ENCODE assay signal across 9 mouse cellular contexts in genomic region chr6:83762344-83762743, GRCm38 (mm10). TPM values are rescaled to one million over a fixed set of nuclear protein-coding genes. Genes with fewer than 3 reads are reported as not detected.
DNase-seq lines count a peak whose midpoint lies in the region; ATAC-seq and TF ChIP-seq lines count a peak whose summit lies in the region.
"Had no signal": no experiment of that assay in that cellular context is flagged by ENCODE, and none has a peak within 500 bp of the region (broad histone marks: within the 10 kb centered on the region; RNA-seq: fewer than 3 reads in every experiment).

Ankrd53 (plus strand) TSS chr6:83762644.

- no peaks in the 10 kb centered on the region for H3K9me3 ChIP-seq in megakaryocyte, embryonic 14.5 days
- no peaks in the 10 kb centered on the region for H3K9me3 ChIP-seq in liver, embryonic 12.5 days (replicated peaks)
- no peaks in the 10 kb centered on the region for H3K9me3 ChIP-seq in stomach, postnatal 0 days (ENCODE audit: control insufficient read depth, low read length)

- peaks cover 18% of the 10 kb centered on the region for H3K36me3 ChIP-seq in megakaryocyte, embryonic 14.5 days (replicated peaks; ENCODE audit: low read length)
- H3K36me3 ChIP-seq in liver, embryonic 12.5 days, result no peaks in the 10 kb centered on the region
- H3K36me3 ChIP-seq in stomach, postnatal 0 days (ENCODE audit: control insufficient read depth, insufficient read depth, low read length), result no peaks in the 10 kb centered on the region

- ATAC-seq in megakaryocyte, adult 5-6 weeks (ENCODE audit: poor library complexity, severe bottlenecking), result no peak
- ATAC-seq in liver, embryonic 12.5 days, result no peak
- no peak for ATAC-seq in stomach, postnatal 0 days (ENCODE audit: low FRiP score, low TSS enrichment)

- intact Hi-C loops in gastrocnemius, adult 2 months (cut with DNase I), result no loop called here

- H3K9ac ChIP-seq in liver, embryonic 12.5 days, result no peak within 1 kb of the TSS
- H3K9ac ChIP-seq in stomach, postnatal 0 days (ENCODE audit: low read length), result peak within 1 kb of the TSS; percentile 3; the same call in 1 of the 2 replicates

- DNase-seq in gastrocnemius, adult 2 months, result no peak
- no peak for DNase-seq in gastrocnemius, postnatal 25 days
- no peak for DNase-seq in stomach, postnatal 0 days (ENCODE audit: low spot score)
- no peak for DNase-seq in right cerebral cortex, postnatal 4 days
- no peak for DNase-seq in right cerebral cortex, postnatal 36 days (ENCODE audit: low spot score in 2 of 2)

- TF ChIP-seq EP300 in stomach, postnatal 0 days (optimal IDR thresholded peaks at IDR 0.05), result no peak

- peak within 1 kb of the TSS; percentile 63 for H3K4me2 ChIP-seq in liver, embryonic 12.5 days
- H3K4me2 ChIP-seq in stomach, postnatal 0 days (replicated peaks; ENCODE audit: low read depth), result peak within 1 kb of the TSS; percentile 60

- peak within 1 kb of the TSS; percentile 5; the same call in 1 of the 2 replicates for H3K27ac ChIP-seq in gastrocnemius, adult 2 months
- H3K27ac ChIP-seq in liver, embryonic 12.5 days, result no peak within 1 kb of the TSS
- H3K27ac ChIP-seq in stomach, postnatal 0 days (replicated peaks), result no peak within 1 kb of the TSS

- TF ChIP-seq CTCF in gastrocnemius, adult 2 months (IDR thresholded peaks at IDR 0.05), result no peak
- no peak for TF ChIP-seq CTCF in stomach, postnatal 0 days (IDR thresholded peaks at IDR 0.05; ENCODE audit: low read depth)

- 32% methylated on average over 6 of the region's 6 CpGs for WGBS in liver, embryonic 12.5 days (ENCODE audit: insufficient replicate concordance)
- 31% methylated on average over 6 of the region's 6 CpGs for WGBS in stomach, postnatal 0 days

- peak within 1 kb of the TSS; percentile 64 for H3K4me3 ChIP-seq in gastrocnemius, adult 2 months
- peak within 1 kb of the TSS; percentile 51 for H3K4me3 ChIP-seq in megakaryocyte, embryonic 14.5 days (replicated peaks)
- peak within 1 kb of the TSS; percentile 30 for H3K4me3 ChIP-seq in liver, embryonic 12.5 days
- H3K4me3 ChIP-seq in stomach, postnatal 0 days (ENCODE audit: low read depth, low read length), result peak within 1 kb of the TSS; percentile 32
- H3K4me3 ChIP-seq: myocyte had no signal

- H3K4me1 ChIP-seq in megakaryocyte, embryonic 14.5 days, result peaks cover 16% of the 10 kb centered on the region
- peaks cover 15% of the 10 kb centered on the region for H3K4me1 ChIP-seq in liver, embryonic 12.5 days
- H3K4me1 ChIP-seq in stomach, postnatal 0 days (replicated peaks; ENCODE audit: control insufficient read depth, insufficient read depth), result peaks cover 3% of the 10 kb centered on the region; the same call in 1 of the 2 replicates

- H3K27me3 ChIP-seq in megakaryocyte, embryonic 14.5 days (replicated peaks), result peaks cover 67% of the 10 kb centered on the region
- peaks cover 77% of the 10 kb centered on the region for H3K27me3 ChIP-seq in liver, embryonic 12.5 days (replicated peaks)
- H3K27me3 ChIP-seq in stomach, postnatal 0 days (ENCODE audit: control insufficient read depth, insufficient read depth, low read length), result 0 out of 2 replicates have a peak, but pooled peaks cover 2% of the 10 kb centered on the region

RNA-seq across cellular contexts. Expression of gene Ankrd53, which starts in this region (rescaled TPM):
- total RNA-seq in gastrocnemius, adult 2 months (2021), result not detected
- total RNA-seq in gastrocnemius, postnatal 25 days (2021), result not detected
- polyA plus RNA-seq in megakaryocyte, embryonic 14.5 days (2012; ENCODE audit: insufficient read depth, low replicate concordance), result not detected in 2 replicates
- not detected in 2 replicates for total RNA-seq in megakaryocyte, adult 5-6 weeks (2015)
- total RNA-seq in megakaryocyte, adult 5-6 weeks (2017), result not detected in 2 replicates
- not detected in 2 replicates for polyA plus RNA-seq in liver, embryonic 12.5 days (2016; fragmentation: Nextera tagmentation; extraction: Ambion mirVana)
- polyA plus RNA-seq in stomach, postnatal 0 days (2015; fragmentation: Nextera tagmentation; extraction: Ambion mirVana), result not detected in 2 replicates
